Mouse (Mus musculus) embryonic facial prominence, embryonic 10.5 days (tissue): Measurements from ENCODE around the gene Sys1. TPM values are rescaled to one million over a fixed set of nuclear protein-coding genes. Genes with fewer than 3 reads are reported as not detected.

Experiments used
- DNase-seq: peaks from one replicate; pipeline ENCODE4 v3.0.0-alpha.2; 2017; ENCODE audit warnings: low spot score
- H3K27ac ChIP-seq: fragments of 300-500 bp; sonication (generic); replicated peaks from 2 replicates; pipeline ENCODE4 v1.5.1; 2016; ENCODE audit warnings: mild to moderate bottlenecking
- H3K27me3 ChIP-seq: fragments of 300-500 bp; sonication (generic); replicated peaks from 2 replicates; pipeline ENCODE4 v1.6.1; 2016; ENCODE audit warnings: low read depth, mild to moderate bottlenecking; ENCODE audit not compliant: poor library complexity, severe bottlenecking
- H3K36me3 ChIP-seq: fragments of 300-500 bp; sonication (generic); replicated peaks from 2 replicates; pipeline ENCODE4 v1.6.1; 2016; ENCODE audit warnings: mild to moderate bottlenecking, moderate library complexity
- H3K4me1 ChIP-seq: fragments of 300-500 bp; sonication (generic); 2 replicates; pipeline ENCODE4 v1.6.1; 2016
- H3K4me3 ChIP-seq: fragments of 300-500 bp; sonication (generic); 2 replicates; pipeline ENCODE4 v1.5.1; 2016; ENCODE audit warnings: mild to moderate bottlenecking, moderate library complexity
- H3K9me3 ChIP-seq: fragments of 300-500 bp; sonication (generic); 2 replicates; pipeline ENCODE4 v1.6.1; 2016; ENCODE audit warnings: mild to moderate bottlenecking
- WGBS: fragments of 180-500 bp; shearing (Covaris S2); methylation state at CpG from one replicate; pipeline ENCODE4 v1.1.7; 2016; 5-methylcytosine and 5-hydroxymethylcytosine counted together
- polyA plus RNA-seq: library from polyadenylated mRNA; unstranded; fragments of >200 nt; fragmentation: Nextera tagmentation; extraction: Ambion mirVana; gene quantifications from 2 replicates; pipeline ENCODE4 v1.2.1, GENCODE M21; 2016

The Sys1 gene
- polyA plus RNA-seq, 1 experiment from 2014 or later = 52.5 TPM

DNA sequence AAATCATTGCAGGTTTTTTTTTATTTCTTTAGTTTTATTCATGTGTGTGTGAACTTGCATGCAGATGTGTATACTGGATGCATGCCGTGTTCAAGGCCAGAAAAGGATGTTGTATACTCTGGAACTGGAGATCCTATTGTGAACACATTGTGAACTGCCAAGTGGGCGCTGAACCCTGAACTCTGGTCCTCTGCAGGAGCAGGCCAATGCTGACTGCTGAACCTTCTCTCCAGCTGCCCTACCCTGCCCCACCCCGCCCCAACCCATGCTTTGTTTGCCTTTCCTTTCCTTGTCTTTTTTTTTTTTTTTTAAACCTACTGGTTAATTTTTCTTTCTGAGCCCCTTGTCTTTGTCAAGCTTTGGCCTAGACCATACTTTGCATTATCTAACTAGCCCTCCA, 58.2 kb downstream of the Sys1 start:
- 0 out of 2 replicates have a peak, but pooled peaks cover 5% of the 10 kb centered on the region for H3K9me3 ChIP-seq
- H3K27me3 ChIP-seq = no peaks in the 10 kb centered on the region; the same call in 1 of the 2 replicates
- 85% methylated on average over 3 of the region's 3 CpGs for WGBS
- no peak overlapping the region for H3K27ac ChIP-seq
- DNase-seq = no peak
- H3K4me3 ChIP-seq = no peak overlapping the region
- H3K36me3 ChIP-seq = no peaks in the 10 kb centered on the region
- H3K4me1 ChIP-seq = 0 out of 2 replicates have a peak, but pooled peaks cover 5% of the 10 kb centered on the region

DNA sequence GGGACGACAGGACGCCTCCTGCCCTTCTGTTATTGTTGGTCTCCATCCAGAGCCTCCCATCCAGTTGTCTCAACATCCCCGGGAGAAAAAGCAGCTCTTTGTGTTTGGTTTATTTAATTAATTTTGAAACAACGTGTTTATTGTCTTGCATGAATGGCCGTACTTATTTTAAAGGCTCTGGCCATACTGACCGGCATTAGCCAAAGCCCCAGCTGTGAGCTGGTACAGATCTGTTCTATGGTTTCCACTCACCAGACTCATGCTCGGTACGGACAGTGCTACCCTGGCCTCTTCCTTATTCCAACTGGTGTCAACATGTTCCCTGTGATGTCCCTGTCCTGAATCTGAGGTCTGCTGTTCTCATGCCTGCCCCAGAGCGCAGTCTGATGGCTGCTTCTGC, 59.1 kb downstream of the Sys1 start:
- 79% methylated on average over 9 of the region's 9 CpGs for WGBS
- DNase-seq = no peak

DNA sequence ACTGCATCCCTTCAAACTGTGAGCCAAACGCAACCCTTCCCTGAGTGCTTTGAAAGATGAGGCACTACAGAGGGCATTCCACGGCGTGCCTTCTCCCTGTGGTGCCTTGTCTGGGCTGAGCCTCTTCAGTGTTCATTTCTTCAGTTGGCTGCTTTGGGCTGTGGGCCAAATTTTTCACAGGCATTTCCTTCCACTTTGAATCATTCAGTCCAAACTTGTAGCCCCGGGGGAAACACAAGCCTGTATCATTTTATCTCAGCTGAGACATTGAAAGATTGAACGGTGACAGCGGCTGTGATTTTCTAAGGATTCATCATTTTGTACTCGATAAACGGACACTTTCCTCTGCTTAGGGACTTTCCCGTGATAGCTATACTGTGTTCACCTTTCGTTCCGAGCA, 59.8 kb downstream of the Sys1 start:
- no peaks in the 10 kb centered on the region for H3K36me3 ChIP-seq
- 90% methylated on average over 11 of the region's 11 CpGs for WGBS
- no peak for DNase-seq
- H3K27me3 ChIP-seq = peaks cover 2% of the 10 kb centered on the region
- no peak overlapping the region for H3K27ac ChIP-seq
- H3K9me3 ChIP-seq = 0 out of 2 replicates have a peak, but pooled peaks cover 5% of the 10 kb centered on the region
- H3K4me3 ChIP-seq = no peak overlapping the region
- H3K4me1 ChIP-seq = peaks cover 8% of the 10 kb centered on the region

More for the DNA sequence above, 59.1 kb downstream of the Sys1 start:
- no peaks in the 10 kb centered on the region; the same call in 1 of the 2 replicates for H3K27me3 ChIP-seq
- H3K4me1 ChIP-seq = peaks cover 7% of the 10 kb centered on the region
- H3K9me3 ChIP-seq = 0 out of 2 replicates have a peak, but pooled peaks cover 5% of the 10 kb centered on the region
- no peak overlapping the region for H3K4me3 ChIP-seq
- no peak overlapping the region for H3K27ac ChIP-seq
- no peaks in the 10 kb centered on the region for H3K36me3 ChIP-seq

- H3K4me1 ChIP-seq = peaks cover 16% of the 10 kb centered on the region
- H3K36me3 ChIP-seq = no peaks in the 10 kb centered on the region
- 0 out of 2 replicates have a peak, but pooled peaks cover 5% of the 10 kb centered on the region for H3K9me3 ChIP-seq
- 30% methylated on average over 10 of the region's 10 CpGs for WGBS
- DNase-seq = peak; percentile 73
- H3K27me3 ChIP-seq = peaks cover 13% of the 10 kb centered on the region
- H3K4me3 ChIP-seq = no peak overlapping the region
- no peak overlapping the region for H3K27ac ChIP-seq
Observed at GRCm38 (mm10) chr2:164517485-164518221, 60.9 kb downstream of the Sys1 start.

DNA sequence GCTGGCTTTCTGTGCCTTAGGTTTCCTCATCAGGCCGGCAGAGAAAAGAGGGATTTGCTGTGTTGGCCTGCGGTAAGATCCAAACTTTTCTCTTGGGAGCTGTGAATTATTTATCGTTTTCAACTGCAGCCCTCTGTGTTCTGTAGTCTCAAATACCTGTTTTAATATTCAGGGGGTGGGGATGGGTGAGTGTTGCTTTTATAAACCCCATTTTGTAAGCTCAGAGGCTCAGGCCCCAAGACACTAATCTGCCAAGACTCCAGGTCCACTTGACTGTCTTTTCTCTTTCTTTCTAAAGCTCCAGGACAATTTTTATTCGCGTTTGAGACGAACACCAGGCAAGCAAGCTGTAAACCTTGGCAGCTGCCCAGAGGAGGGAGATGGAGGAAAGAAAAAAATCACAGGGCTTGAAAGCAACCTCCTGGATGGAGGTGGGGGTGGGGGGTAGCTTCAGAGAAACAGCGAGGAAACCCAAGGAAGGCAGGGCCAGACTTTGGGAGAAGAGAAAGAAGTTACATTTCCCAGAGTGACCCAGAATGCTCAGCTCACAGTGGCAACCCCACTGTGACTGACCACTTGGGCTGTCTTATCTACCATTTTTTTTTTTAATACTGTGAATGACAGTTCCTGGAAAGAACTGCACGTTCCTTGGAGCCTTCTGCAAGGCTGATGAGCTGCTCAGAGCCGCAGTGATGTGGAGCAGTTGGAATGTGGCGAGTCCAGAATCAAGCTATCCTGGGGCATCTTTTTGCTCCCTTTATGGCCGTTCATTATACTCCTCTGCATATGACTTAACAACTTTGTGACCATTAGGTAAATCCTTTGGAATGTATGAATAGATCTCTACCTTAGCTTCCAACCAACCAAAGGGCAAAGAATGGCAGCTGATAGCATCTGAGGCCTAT, 61.8 kb downstream of the Sys1 start:
- peaks cover 17% of the 10 kb centered on the region for H3K27me3 ChIP-seq
- H3K4me1 ChIP-seq = peaks cover 16% of the 10 kb centered on the region
- no peaks in the 10 kb centered on the region for H3K36me3 ChIP-seq
- DNase-seq = no peak
- H3K27ac ChIP-seq = no peak overlapping the region
- 0 out of 2 replicates have a peak, but pooled peaks cover 5% of the 10 kb centered on the region for H3K9me3 ChIP-seq
- H3K4me3 ChIP-seq = no peak overlapping the region
- WGBS = 68% methylated on average over 11 of the region's 11 CpGs

DNA sequence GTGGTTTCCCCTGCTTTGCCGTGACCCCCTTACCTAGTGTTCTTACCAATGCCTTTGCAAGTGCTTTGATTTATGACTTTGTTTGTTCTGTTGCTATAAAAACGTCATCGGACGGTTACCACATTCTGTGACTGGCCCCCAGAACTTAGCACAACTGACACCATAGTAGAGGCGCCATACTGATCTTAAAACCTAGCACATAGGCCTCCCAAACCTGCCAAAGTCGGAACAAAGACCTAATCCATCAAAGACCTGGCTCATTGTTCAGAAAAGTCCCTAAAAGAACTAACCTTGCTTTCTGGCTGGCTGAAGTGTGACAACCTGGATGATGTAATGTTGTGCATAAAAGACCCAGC, 62.4 kb downstream of the Sys1 start:
- Histone ChIP-seq H3K9me3 (0 out of 2 replicates have a peak, but pooled peaks cover 5% of the 10 kb centered on the region), H3K4me3 (no peak overlapping the region), H3K27ac (no peak overlapping the region), H3K36me3 (no peaks in the 10 kb centered on the region), H3K4me1 (peaks cover 16% of the 10 kb centered on the region), H3K27me3 (peaks cover 19% of the 10 kb centered on the region)
- 80% methylated on average over 6 of the region's 6 CpGs for WGBS
- no peak for DNase-seq

GRCm38 (mm10) chr2:164520782-164521181, 64.0 kb downstream of the Sys1 start:
- DNase-seq = peak; percentile 53
- H3K4me3 ChIP-seq = no peak overlapping the region
- H3K27me3 ChIP-seq = peaks cover 19% of the 10 kb centered on the region
- H3K4me1 ChIP-seq = peaks cover 16% of the 10 kb centered on the region
- 7% methylated on average over 3 of the region's 3 CpGs for WGBS
- 0 out of 2 replicates have a peak, but pooled peaks cover 10% of the 10 kb centered on the region for H3K9me3 ChIP-seq
- H3K36me3 ChIP-seq = no peaks in the 10 kb centered on the region
- no peak overlapping the region for H3K27ac ChIP-seq

- DNase-seq = no peak
- no peak overlapping the region for H3K4me3 ChIP-seq
- H3K27me3 ChIP-seq = peaks cover 19% of the 10 kb centered on the region
- peaks cover 16% of the 10 kb centered on the region for H3K4me1 ChIP-seq
- no peaks in the 10 kb centered on the region for H3K36me3 ChIP-seq
- peaks cover 11% of the 10 kb centered on the region; the same call in 1 of the 2 replicates for H3K9me3 ChIP-seq
- 16% methylated on average over 11 of the region's 11 CpGs for WGBS
- no peak overlapping the region for H3K27ac ChIP-seq
Observed at GRCm38 (mm10) chr2:164521841-164522240, 65.1 kb downstream of the Sys1 start.

- H3K36me3 ChIP-seq = no peaks in the 10 kb centered on the region
- H3K27me3 ChIP-seq = peaks cover 19% of the 10 kb centered on the region
- H3K9me3 ChIP-seq = peaks cover 12% of the 10 kb centered on the region; the same call in 1 of the 2 replicates
- H3K4me3 ChIP-seq = no peak overlapping the region
- peaks cover 16% of the 10 kb centered on the region for H3K4me1 ChIP-seq
- no peak for DNase-seq
- no peak overlapping the region for H3K27ac ChIP-seq
- 21% methylated on average over 8 of the region's 8 CpGs for WGBS
Observed at GRCm38 (mm10) chr2:164522280-164522679, 65.5 kb downstream of the Sys1 start.

DNA sequence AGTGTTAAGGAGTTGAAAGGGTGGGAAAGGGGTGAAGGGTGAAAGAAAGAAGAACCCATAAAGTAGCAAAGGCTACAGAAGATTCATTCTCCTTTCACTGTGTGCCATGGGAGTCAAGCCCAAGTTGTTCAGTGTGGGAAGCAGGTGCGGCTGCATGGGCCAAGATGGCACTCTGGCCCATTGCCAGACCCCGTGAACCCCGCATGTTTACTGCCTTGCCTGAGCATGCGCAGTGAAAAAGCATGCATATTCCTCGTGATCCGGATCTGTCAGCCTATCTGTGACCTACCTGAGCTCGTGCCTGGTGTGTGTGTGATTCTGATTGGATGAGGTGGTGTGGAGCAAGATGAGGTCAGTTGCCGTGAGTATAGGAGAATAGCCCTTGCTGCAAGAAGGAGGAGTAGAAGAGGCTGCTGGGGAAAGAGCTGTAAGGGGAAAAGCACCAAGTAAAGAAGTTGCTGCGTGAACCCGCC, 66.6 kb downstream of the Sys1 start:
- no peak for DNase-seq
- Histone ChIP-seq H3K9me3 (peaks cover 12% of the 10 kb centered on the region; the same call in 1 of the 2 replicates), H3K4me3 (no peak overlapping the region), H3K4me1 (peaks cover 18% of the 10 kb centered on the region), H3K27ac (no peak overlapping the region), H3K27me3 (peaks cover 19% of the 10 kb centered on the region), H3K36me3 (no peaks in the 10 kb centered on the region)
- 86% methylated on average over 10 of the region's 10 CpGs for WGBS

DNA sequence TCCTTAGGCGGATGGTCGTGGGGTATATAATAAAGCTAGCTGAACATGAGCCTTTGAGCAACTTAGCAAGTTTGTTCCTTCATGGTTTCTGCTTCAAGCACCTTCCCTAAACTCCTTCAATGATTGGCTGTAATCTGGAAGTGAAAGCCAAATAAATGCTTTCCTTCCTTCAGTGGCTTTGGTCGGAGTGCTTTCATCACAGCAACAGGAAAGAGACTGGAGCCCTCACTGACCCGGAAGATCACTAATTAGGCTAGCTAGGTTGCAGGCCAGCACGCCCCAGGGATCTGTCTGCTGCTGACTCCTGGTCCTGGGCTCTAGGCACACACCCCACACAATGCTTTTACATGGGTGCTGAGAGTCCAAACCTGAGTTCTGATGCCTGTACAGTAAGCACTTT, 71.8 kb downstream of the Sys1 start:
- peaks cover 5% of the 10 kb centered on the region; the same call in 1 of the 2 replicates for H3K4me1 ChIP-seq
- no peak overlapping the region for H3K4me3 ChIP-seq
- 0 out of 2 replicates have a peak, but pooled peaks cover under 1% of the 10 kb centered on the region for H3K27me3 ChIP-seq
- no peaks in the 10 kb centered on the region for H3K36me3 ChIP-seq
- 54% methylated on average over 5 of the region's 5 CpGs for WGBS
- H3K9me3 ChIP-seq = peaks cover 12% of the 10 kb centered on the region; the same call in 1 of the 2 replicates
- no peak for DNase-seq
- H3K27ac ChIP-seq = no peak overlapping the region
